Mouse (Mus musculus): Measurements from ENCODE around the gene Ahctf1.
"Not testable (repeated sequence)": the region's sequence is repeated elsewhere in the genome, so short reads cannot be mapped to it uniquely, and the experiment has no call there.

The Ahctf1 gene

GRCm38 (mm10) chr1:179803513-179804139 is at the start of gene Ahctf1:
Gene Ahctf1, minus strand, starts transcription at chr1:179803680.
- peak; percentile 99 for DNase-seq (ENCODE audit: inconsistent ontology term)

GRCm38 (mm10) chr1:179847759-179848389 is 44.4 kb upstream of the Ahctf1 start:
- DNase-seq (ENCODE audit: inconsistent ontology term): peak; percentile 94

GRCm38 (mm10) chr1:179847173-179847572 is 43.7 kb upstream of the Ahctf1 start:
- no peak for DNase-seq (ENCODE audit: inconsistent ontology term)

GRCm38 (mm10) chr1:179845832-179846499 is 42.5 kb upstream of the Ahctf1 start:
- no peak for DNase-seq (ENCODE audit: inconsistent ontology term)

GRCm38 (mm10) chr1:179844894-179845293 is 41.4 kb upstream of the Ahctf1 start:
- peak; percentile 25 for DNase-seq (ENCODE audit: inconsistent ontology term)

- DNase-seq (ENCODE audit: inconsistent ontology term): no peak
Measured at GRCm38 (mm10) chr1:179843981-179844380, 40.5 kb upstream of the Ahctf1 start.

- DNase-seq (ENCODE audit: inconsistent ontology term): no peak
Measured at GRCm38 (mm10) chr1:179842568-179842967, 39.1 kb upstream of the Ahctf1 start.

GRCm38 (mm10) chr1:179836426-179837404 is 33.2 kb upstream of the Ahctf1 start:
- no peak for DNase-seq (ENCODE audit: inconsistent ontology term)

GRCm38 (mm10) chr1:179835753-179836425 is 32.4 kb upstream of the Ahctf1 start:
- no peak for DNase-seq (ENCODE audit: inconsistent ontology term)

GRCm38 (mm10) chr1:179833596-179833995 is 30.1 kb upstream of the Ahctf1 start:
- no peak for DNase-seq (ENCODE audit: inconsistent ontology term)

GRCm38 (mm10) chr1:179832710-179833240 is 29.3 kb upstream of the Ahctf1 start:
- no peak for DNase-seq (ENCODE audit: inconsistent ontology term)

- peak; percentile 12 for DNase-seq (ENCODE audit: inconsistent ontology term)
Measured at GRCm38 (mm10) chr1:179828900-179829299, 25.4 kb upstream of the Ahctf1 start.

GRCm38 (mm10) chr1:179828051-179828450 is 24.6 kb upstream of the Ahctf1 start:
- no peak for DNase-seq (ENCODE audit: inconsistent ontology term)

GRCm38 (mm10) chr1:179824549-179824948 is 21.1 kb upstream of the Ahctf1 start:
- DNase-seq (ENCODE audit: inconsistent ontology term): no peak

GRCm38 (mm10) chr1:179818490-179819278 is 15.2 kb upstream of the Ahctf1 start:
- not testable (repeated sequence) for DNase-seq (ENCODE audit: inconsistent ontology term)

GRCm38 (mm10) chr1:179814616-179815015 is 11.1 kb upstream of the Ahctf1 start:
- no peak for DNase-seq (ENCODE audit: inconsistent ontology term)

GRCm38 (mm10) chr1:179813385-179813784 is 9.9 kb upstream of the Ahctf1 start:
- no peak for DNase-seq (ENCODE audit: inconsistent ontology term)

- no peak for DNase-seq (ENCODE audit: inconsistent ontology term)
Measured at GRCm38 (mm10) chr1:179808300-179808699, 4.8 kb upstream of the Ahctf1 start.

GRCm38 (mm10) chr1:179807468-179807867 is 4.0 kb upstream of the Ahctf1 start:
- DNase-seq (ENCODE audit: inconsistent ontology term): no peak

- DNase-seq (ENCODE audit: inconsistent ontology term): no peak
Measured at GRCm38 (mm10) chr1:179805751-179806150, 2.3 kb upstream of the Ahctf1 start.

Measured in Muller cell, postnatal 12 days (primary cell).